Mouse (Mus musculus) heart, embryonic 14.5 days (tissue): ENCODE results near the gene Pltp. TPM values are rescaled to one million over a fixed set of nuclear protein-coding genes. Genes with fewer than 3 reads are reported as not detected.
A peak's percentile ranks its signal among the peaks of the same experiment; 100 is the strongest.
"Not testable (repeated sequence)": the region's sequence is repeated elsewhere in the genome, so short reads cannot be mapped to it uniquely, and the experiment has no call there.

Experiments
- ATAC-seq: fragments of 200-750 bp; cut with Nextera tagmentation; 2 replicates; pipeline ENCODE4 v1.8.0; 2017; ENCODE audit warnings: low read depth, moderate TSS enrichment; ENCODE audit not compliant: insufficient number of reproducible peaks, insufficient read depth, low FRiP score
- H3K27ac ChIP-seq, 2 experiments: fragments of 200-500 bp in 1 of 2; fragments of 300-500 bp in 1 of 2; sonication (generic) in 1 of 2; replicated peaks in 1 of 2; 2 replicates each; pipeline ENCODE4 v1.5.1; 2012 to 2014; ENCODE audit warnings: low read depth in 2 of 2, low read length in 2 of 2, control low read depth in 1 of 2, mild to moderate bottlenecking in 1 of 2, mixed read lengths in 1 of 2; ENCODE audit not compliant: control insufficient read depth in 1 of 2, insufficient read depth in 1 of 2
- H3K27me3 ChIP-seq: fragments of 300-500 bp; sonication (generic); 2 replicates; pipeline ENCODE4 v1.6.1; 2014; ENCODE audit warnings: mild to moderate bottlenecking, low read length, control low read depth; ENCODE audit not compliant: control insufficient read depth, insufficient read depth
- H3K36me3 ChIP-seq: fragments of 300-500 bp; sonication (generic); 2 replicates; pipeline ENCODE4 v1.6.1; 2014; ENCODE audit warnings: mild to moderate bottlenecking, control low read depth, low read length, mixed read lengths; ENCODE audit not compliant: control insufficient read depth, insufficient read depth
- H3K4me1 ChIP-seq, 2 experiments: fragments of 200-500 bp in 1 of 2; fragments of 300-500 bp in 1 of 2; sonication (generic) in 1 of 2; 2 replicates each; pipeline ENCODE4 v1.6.1; 2012 to 2014; ENCODE audit warnings: low read length in 2 of 2, control low read depth in 1 of 2, mixed read lengths in 1 of 2; ENCODE audit not compliant: control insufficient read depth in 2 of 2, insufficient read depth in 2 of 2
- H3K4me2 ChIP-seq: fragments of 300-500 bp; sonication (generic); 2 replicates; pipeline ENCODE4 v1.6.1; 2014; ENCODE audit warnings: mild to moderate bottlenecking, low read length
- H3K4me3 ChIP-seq, 2 experiments: fragments of 200-500 bp in 1 of 2; fragments of 300-500 bp in 1 of 2; sonication (generic) in 1 of 2; 2 replicates each; pipeline ENCODE4 v1.5.1; 2012 to 2014; ENCODE audit warnings: low read length in 2 of 2, mild to moderate bottlenecking in 2 of 2, control low read depth in 1 of 2, low read depth in 1 of 2, moderate library complexity in 1 of 2; ENCODE audit not compliant: control insufficient read depth in 1 of 2, insufficient read depth in 1 of 2
- H3K9ac ChIP-seq: fragments of 300-500 bp; sonication (generic); 2 replicates; pipeline ENCODE4 v1.6.1; 2014; ENCODE audit warnings: mild to moderate bottlenecking, low read length
- H3K9me3 ChIP-seq: fragments of 300-500 bp; sonication (generic); 2 replicates; pipeline ENCODE4 v1.6.1; 2016; ENCODE audit warnings: low read length, control low read depth; ENCODE audit not compliant: control insufficient read depth
- WGBS: fragments of 180-500 bp; shearing (Covaris S2); extraction: QIAGEN DNeasy Blood & Tissue Kit; methylation state at CpG from one replicate; pipeline ENCODE4 v1.1.7; 2014; 5-methylcytosine and 5-hydroxymethylcytosine counted together
- polyA plus RNA-seq: library from polyadenylated mRNA; unstranded; fragments of >200 nt; fragmentation: Nextera tagmentation; extraction: Ambion mirVana; gene quantifications from 2 replicates; pipeline ENCODE4 v1.2.1, GENCODE M21; 2014

Pltp gene
- polyA plus RNA-seq, 1 experiment from 2014 or later = 10.4 TPM

- no peak for ATAC-seq
- 93% methylated on average over 7 of the region's 7 CpGs for WGBS
- peaks cover 13 to 14% of the 10 kb centered on the region in 2 experiments for H3K4me1 ChIP-seq
- H3K9ac ChIP-seq = no peak overlapping the region
- no peaks in the 10 kb centered on the region for H3K36me3 ChIP-seq
- no peak overlapping the region for H3K4me2 ChIP-seq
- no peaks in the 10 kb centered on the region for H3K27me3 ChIP-seq
- H3K27ac ChIP-seq = peak overlapping the region; percentile 96 to 99
- H3K4me3 ChIP-seq = no peak overlapping the region
- H3K9me3 ChIP-seq = peaks cover 7% of the 10 kb centered on the region
Measured at GRCm38 (mm10) chr2:164867566-164867965, 10.1 kb upstream of the Pltp start.

GRCm38 (mm10) chr2:164866741-164867551, 9.4 kb upstream of the Pltp start:
- 14% methylated on average over 16 of the region's 16 CpGs for WGBS
- Histone ChIP-seq H3K4me2 (peak overlapping the region; percentile 32; the same call in 1 of the 2 replicates), H3K27me3 (no peaks in the 10 kb centered on the region), H3K9ac (peak overlapping the region; percentile 52; the same call in 1 of the 2 replicates), H3K9me3 (peaks cover 7% of the 10 kb centered on the region), H3K4me1 (peaks cover 16 to 17% of the 10 kb centered on the region in 2 experiments), H3K4me3 (no peak overlapping the region), H3K36me3 (no peaks in the 10 kb centered on the region), H3K27ac (peak overlapping the region; percentile 96 to 99)
- peak; percentile 88 for ATAC-seq

GRCm38 (mm10) chr2:164864593-164864992, 7.1 kb upstream of the Pltp start:
- H3K27ac ChIP-seq = no peak overlapping the region
- no peak for ATAC-seq
- H3K27me3 ChIP-seq = 0 out of 2 replicates have a peak, but pooled peaks cover 1% of the 10 kb centered on the region
- no peaks in the 10 kb centered on the region for H3K36me3 ChIP-seq
- no peak overlapping the region for H3K4me2 ChIP-seq
- 53% methylated on average over 4 of the region's 4 CpGs for WGBS
- H3K4me3 ChIP-seq = no peak overlapping the region
- H3K9ac ChIP-seq = no peak overlapping the region
- peaks cover 20 to 25% of the 10 kb centered on the region in 2 experiments for H3K4me1 ChIP-seq
- H3K9me3 ChIP-seq = peaks cover 7% of the 10 kb centered on the region

GRCm38 (mm10) chr2:164863411-164863810, 5.9 kb upstream of the Pltp start:
- not testable (repeated sequence) for H3K27ac ChIP-seq, H3K4me2 ChIP-seq, H3K9ac ChIP-seq, H3K4me3 ChIP-seq, H3K36me3 ChIP-seq, ATAC-seq, H3K9me3 ChIP-seq
- WGBS = 97% methylated on average over 7 of the region's 9 CpGs
- Histone ChIP-seq H3K4me1 (peaks cover 20 to 25% of the 10 kb centered on the region in 2 experiments), H3K27me3 (peaks cover 11% of the 10 kb centered on the region)

GRCm38 (mm10) chr2:164862179-164862861, 4.8 kb upstream of the Pltp start:
- Histone ChIP-seq H3K9ac (no peak overlapping the region), H3K9me3 (no peaks in the 10 kb centered on the region), H3K27ac (peak overlapping the region; percentile 34 to 56; a peak in 2 of 4 replicates), H3K4me2 (0 out of 2 replicates have a peak overlapping the region, but pooled peaks have one; percentile 17), H3K4me1 (peaks cover 24 to 25% of the 10 kb centered on the region in 2 experiments), H3K4me3 (no peak overlapping the region), H3K36me3 (no peaks in the 10 kb centered on the region), H3K27me3 (peaks cover 21% of the 10 kb centered on the region)
- peak; percentile 34; the same call in 1 of the 2 replicates for ATAC-seq
- WGBS = 46% methylated on average over 9 of the region's 9 CpGs

- no peak for ATAC-seq
- no peak overlapping the region for H3K9ac ChIP-seq
- peaks cover 33% of the 10 kb centered on the region for H3K27me3 ChIP-seq
- peaks cover 22 to 27% of the 10 kb centered on the region in 2 experiments for H3K4me1 ChIP-seq
- H3K36me3 ChIP-seq = no peaks in the 10 kb centered on the region
- H3K4me2 ChIP-seq = no peak overlapping the region
- 66% methylated on average over 4 of the region's 4 CpGs for WGBS
- H3K27ac ChIP-seq = no peak overlapping the region
- H3K4me3 ChIP-seq = no peak overlapping the region
- no peaks in the 10 kb centered on the region for H3K9me3 ChIP-seq
Measured at GRCm38 (mm10) chr2:164861094-164861493, 3.6 kb upstream of the Pltp start.

GRCm38 (mm10) chr2:164859640-164860432, 2.3 kb upstream of the Pltp start:
- peaks cover 22 to 27% of the 10 kb centered on the region in 2 experiments for H3K4me1 ChIP-seq
- ATAC-seq = no peak
- WGBS = 62% methylated on average over 9 of the region's 9 CpGs
- no peaks in the 10 kb centered on the region for H3K36me3 ChIP-seq
- H3K27ac ChIP-seq = no peak overlapping the region
- H3K4me2 ChIP-seq = no peak overlapping the region
- no peaks in the 10 kb centered on the region for H3K9me3 ChIP-seq
- H3K4me3 ChIP-seq = no peak overlapping the region
- peaks cover 45% of the 10 kb centered on the region for H3K27me3 ChIP-seq
- H3K9ac ChIP-seq = no peak overlapping the region
